Mouse (Mus musculus) B cell, adult 2 months (primary cell): ENCODE measurements around the gene Slc25a42.

ENCODE experiments used
- DNase-seq, 2 experiments: peaks; one replicate each; pipeline ENCODE4 v3.0.0; 2022

Slc25a42 gene

DNA sequence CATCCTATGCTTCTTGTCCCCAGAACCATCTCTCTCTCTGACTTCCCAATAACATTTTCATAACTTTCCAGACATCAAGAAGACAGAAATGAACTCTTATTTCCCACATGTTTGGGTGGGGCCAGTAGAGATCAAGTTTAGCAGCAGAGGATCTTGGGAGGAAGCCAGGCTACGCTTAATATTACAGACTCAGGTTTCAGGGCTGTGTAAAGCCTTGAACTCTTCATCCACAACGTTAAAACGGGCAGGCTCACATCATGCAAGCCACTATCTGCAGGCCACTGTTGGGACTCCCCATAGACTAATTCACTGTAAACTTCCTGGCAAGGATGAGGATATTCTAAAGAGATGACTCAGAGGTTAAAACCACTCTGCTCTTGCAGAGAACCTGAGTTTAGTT, 2.3 kb upstream of the Slc25a42 start:
- no peak for DNase-seq

DNA sequence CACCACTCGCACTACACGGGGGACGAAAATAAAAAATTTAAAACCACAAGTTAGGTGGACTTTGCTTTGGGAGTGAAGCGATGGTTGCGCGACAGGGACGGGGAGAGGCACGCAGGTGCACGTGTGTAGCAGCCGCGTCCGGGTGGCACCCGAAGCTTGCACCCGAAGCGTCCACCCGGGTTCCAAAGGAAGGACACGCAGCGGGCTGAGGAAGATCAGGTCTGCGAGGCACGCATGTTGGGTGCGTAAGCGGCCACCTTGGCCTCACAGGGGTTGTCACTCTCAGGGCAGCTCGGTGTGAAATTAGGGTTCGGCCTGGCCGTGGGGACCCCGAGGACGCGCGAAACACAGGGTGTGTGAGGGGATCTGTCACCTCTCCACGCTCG, 386 bp downstream of the Slc25a42 start:
- DNase-seq, result no peak

DNA sequence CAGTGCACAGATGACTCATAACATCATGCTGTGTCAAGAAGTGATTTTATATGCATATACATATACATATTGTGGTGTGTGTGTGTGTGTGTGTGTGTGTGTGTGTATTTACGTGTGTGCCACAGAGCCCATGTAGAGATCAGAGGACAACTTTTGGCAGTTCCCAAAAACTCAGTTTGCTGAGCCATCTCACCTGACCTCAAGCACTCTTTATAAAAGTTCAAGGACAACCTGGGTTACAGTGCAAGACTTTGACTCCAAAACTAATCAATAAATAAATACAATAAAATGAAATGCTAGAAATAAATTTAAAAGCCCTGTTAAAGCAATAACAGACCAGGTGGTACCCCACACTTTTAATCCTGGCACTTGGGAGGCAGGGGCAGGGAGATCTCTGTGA, 830 bp downstream of the Slc25a42 start:
- no peak for DNase-seq

DNA sequence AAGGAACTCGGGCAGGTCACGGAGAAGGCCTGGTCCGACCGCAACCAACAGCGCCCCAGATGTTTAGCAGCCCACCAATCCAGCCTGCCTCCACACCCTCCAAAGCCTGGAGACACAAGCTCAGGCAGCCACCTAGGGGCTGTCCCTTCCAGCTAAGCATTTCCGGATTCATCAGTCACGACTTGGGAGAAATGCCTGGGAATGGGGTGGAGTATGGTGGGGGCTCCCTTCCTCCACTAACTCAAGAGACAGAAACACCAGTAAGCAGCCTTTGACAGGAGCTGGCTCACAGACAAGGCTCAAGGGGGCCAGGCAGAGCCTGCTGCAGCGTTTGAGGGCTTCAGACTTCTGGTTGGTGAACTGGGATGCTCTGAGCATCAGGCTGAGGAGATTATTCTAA, 1.6 kb downstream of the Slc25a42 start:
- DNase-seq, result no peak

DNA sequence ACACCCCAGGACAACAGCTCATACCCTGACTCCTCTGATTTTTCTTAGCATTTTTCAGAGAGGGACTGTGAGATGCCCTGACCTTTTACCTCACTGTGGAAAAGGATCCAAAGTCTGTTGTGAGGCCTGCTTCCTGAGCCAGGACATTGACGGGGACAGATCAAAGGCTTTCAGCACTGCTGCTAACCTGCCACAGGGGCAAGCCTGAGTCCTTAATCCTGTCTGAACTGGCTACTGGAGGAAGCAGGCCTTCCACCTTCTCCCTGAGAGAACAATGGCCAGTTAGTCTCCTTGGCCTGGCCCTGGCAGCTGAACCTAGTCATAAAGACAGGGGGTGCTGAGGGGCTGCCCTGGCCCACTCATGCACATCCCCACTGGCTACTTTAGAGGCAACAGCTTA, 4.0 kb downstream of the Slc25a42 start:
- DNase-seq, result no peak

DNA sequence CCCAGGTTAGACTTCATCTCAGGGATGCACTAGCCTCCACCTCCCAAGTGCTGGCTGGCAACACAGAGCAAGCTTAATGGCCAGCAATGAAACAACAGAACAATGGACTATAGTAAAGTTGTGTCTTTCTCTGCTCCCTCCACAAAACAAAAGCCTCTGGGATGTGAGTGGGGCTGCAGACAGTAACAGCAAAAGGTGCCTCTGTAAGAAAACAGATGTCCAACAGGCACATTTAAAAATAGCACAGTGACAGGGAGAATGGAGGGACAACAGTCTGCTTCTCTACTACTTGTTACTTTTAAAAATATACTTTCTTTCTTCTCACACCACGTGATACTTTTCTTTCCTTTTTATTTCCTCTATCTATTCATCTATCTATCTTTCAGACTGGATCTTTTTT, 7.3 kb downstream of the Slc25a42 start:
- DNase-seq, result no peak

DNA sequence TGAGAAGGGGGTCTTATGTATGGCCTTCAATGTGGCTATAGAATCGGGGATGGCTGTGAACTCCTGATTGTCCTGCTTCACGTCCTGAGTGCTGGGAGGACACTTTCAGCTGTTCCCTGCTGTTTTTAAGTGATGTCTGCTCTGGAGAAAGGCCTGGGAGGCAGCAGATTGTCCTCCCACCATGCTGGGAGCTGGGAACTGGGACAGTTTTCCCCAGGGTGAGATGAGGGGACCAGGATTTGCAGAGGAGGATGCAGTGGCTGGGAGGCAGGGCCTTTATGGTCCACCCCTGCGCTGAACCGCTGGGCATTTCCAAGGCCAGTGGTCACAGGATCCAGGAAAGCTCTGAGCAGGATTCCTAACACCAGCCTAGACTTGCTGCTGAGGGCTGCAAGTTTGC, 9.0 kb downstream of the Slc25a42 start:
- DNase-seq, result no peak

DNA sequence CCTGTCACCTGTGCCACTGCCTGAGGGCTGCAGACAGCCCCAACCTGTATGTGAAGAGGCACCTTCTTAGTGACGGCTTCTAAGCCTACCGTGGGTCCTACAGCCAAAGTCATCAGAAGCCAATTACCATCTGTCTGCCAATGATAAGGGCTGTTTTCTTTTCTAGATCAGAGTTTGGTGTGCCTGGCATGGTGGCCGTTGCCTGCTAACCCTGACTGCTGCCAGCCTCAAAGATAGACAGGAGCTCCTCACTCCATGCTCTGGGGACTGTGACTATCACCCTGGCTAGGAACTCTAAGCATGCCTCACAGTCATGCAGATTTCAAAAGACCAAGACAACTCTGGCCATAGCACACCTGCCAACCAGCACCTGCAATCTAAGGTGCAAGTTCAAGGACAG, 10.7 kb downstream of the Slc25a42 start:
- no peak for DNase-seq

DNA sequence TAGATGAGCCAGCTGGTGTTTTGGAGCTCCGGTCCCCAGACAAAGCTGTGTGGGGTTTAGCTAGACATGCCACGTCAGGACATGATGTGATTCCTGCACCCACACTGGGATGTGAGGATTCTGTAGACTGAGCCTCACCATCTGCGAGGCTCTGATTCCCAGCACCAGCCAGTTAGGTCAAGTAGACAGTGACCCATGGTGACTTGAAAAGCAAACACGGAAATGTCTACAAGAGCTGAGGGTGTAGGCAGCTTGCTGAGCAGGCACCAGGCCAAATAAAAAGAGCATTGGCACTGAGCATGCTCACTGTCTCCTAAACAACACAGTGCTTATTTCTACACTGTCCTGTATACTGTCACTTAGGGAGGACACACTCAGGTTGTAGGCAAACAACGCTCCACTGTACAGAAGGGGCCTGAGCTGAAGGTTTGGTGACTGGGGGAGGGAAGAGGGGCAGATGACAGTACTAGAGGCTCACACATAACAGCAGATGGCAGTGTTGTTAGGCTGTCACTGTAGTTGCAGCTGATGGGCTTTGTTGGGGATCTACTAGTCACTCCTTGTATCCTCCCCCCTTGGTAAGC, 11.9 kb downstream of the Slc25a42 start:
- no peak for DNase-seq

DNA sequence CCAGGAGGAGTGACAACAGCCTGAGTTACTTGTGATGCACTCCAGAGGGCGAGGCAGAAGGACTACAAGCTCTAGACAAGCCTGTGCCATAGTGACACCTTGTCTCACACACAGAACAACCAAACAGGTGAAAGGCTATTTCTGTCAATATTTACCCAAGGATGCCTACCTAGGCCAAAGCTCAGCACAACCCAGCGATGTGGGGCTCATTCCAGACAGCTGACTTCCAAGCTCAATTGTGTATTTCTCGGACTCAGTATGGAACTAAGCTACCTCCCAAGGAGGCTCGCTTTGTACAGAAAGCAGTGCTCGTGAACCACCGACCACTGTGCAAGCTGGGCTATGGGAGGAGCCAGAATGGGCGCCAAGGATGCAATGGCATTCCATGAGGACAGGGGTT, 14.5 kb downstream of the Slc25a42 start:
- no peak for DNase-seq

DNA sequence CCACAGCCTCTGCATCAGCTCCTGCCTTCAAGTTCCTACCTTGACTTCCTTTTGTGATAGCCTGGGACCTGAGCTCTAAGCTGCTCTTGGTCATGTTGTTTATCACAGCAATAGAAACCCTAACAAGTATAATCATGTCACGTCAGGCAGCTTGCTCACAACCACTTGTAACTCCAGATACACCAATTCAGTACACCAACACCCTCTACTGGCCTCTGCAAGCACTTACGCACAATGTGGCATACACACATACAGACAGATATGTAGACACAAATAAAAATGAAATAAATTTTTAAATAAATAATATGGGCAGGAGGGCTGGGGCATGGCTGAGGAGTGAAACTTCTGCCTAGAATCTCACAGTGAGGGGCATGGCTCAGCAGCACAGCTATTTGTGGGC, 16.3 kb downstream of the Slc25a42 start:
- DNase-seq, result no peak

DNA sequence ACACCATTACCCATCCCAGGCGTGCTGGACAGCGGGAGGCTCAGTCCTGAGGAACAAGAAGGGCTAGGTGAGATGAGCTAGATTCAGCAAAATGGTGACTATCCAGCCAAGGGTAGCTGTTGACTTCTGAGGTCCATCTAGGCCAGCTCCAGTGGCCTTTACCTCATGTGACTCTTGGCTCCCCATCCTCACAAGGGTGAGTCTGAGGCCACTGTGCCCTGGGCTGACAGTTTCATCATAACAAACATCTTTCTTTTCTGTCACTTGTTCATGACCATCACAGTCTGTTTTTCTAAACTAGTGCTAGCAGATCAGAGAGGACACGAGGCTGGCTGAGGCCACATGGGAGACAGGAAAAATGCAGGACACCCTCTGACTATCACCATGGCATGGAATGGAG, 17.9 kb downstream of the Slc25a42 start:
- no peak for DNase-seq

DNA sequence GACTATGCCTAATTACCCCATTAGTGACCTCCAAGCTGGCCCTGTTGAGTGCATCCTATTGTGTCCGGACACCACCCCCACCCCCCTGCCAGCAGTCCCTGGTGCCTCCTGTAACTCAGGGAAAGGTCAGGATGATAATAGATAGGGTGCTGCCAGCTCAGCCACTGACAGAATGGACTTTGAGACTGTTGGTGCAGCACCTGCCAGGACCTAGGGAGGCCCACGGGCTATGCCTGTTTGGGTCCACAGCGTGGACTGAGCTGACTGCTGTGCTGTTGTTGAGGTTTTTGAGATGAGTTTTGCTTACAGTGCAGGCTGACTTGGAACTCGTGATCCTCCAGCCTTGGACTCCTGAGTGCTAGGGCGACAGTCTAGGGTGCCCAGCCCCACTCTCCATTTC, 18.9 kb downstream of the Slc25a42 start:
- DNase-seq, result no peak

DNA sequence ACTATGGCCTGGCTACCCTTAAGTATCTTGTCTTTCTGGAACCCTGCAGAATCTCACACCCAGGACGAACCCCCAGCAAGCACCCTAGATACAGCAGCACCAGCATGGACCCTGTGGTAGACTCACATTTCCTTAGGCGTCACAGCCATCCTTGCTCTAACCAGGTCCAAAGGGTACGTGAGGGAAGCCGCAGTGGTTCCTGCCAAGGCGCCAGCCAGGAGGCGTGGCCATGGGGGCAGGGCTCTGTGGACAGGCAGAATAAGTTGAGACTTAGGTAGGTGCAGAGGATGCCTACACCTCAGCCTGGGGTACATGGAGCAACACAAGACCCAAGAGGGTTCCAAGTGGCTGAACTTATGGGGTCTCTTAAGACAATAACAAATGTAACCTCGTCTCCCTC, 23.4 kb downstream of the Slc25a42 start:
- no peak for DNase-seq

DNA sequence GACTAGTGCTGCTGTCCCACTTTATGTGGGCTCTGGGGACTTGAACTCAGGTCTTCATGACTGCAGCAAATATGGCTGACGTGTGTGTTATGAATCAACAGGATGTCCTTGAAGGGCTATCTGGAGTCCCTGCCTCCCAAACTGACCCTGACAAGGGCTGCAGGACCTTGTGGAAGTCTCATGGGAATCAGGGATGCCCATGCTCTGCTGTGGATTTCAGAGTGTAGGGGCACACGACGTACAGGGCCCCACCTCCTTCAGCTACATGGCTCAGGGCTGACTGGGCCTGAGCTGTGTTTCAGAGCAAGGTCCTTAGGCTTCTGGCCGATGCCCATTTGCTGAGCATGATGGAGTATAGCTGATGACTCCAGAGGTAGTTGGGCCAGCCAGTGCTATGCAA, 28.9 kb downstream of the Slc25a42 start:
- DNase-seq, result no peak

DNA sequence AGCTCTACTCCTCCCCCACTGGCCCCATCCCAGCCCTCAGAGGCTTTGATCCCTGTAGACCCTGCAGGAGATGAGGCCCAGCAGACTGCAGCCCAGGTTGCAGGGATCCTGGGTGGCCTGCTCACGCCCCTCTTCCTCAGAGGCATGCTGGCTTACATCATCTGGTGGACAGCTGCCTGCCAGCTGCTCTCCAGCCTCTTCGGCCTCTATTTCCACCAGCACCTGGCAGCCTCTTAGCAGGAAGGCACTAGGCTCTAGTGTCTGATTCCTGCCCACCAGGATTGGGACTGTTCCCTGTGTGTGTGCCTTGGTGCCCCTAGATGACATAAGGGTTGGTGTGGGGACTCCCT, 30.2 kb downstream of the Slc25a42 start:
- DNase-seq, result no peak

DNA sequence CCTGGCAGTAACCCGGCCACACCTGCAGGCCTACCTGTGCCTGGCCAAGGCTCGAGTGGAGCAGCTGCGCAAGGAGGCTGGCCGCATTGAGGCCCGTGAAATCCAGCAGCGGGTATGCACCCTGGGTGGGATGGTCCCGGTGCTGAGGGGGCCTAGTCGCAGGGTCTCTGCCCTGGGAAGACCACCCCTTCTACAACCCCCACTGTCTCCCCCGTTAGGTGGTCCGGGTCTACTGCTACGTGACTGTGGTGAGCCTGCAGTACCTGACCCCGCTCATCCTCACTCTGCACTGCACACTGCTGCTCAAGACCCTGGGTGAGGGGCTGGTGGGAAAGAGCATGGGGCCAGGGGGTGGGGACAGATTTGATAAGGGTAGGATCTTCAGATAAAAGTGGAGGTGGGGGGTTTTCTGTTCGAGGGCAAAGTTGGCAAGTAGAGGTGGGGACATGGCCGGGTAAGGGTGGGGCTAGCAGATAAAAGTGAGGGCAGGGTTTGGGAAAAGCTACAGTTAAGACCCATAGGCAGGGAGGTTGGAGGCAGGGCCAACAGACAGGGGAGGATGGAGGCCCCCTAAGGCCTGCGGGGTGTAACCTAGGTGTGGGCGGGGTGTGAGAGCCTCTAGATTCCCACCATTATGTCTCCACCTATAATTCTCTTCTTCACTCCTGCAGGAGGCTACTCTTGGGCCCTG, 30.7 kb downstream of the Slc25a42 start:
- no peak for DNase-seq

DNA sequence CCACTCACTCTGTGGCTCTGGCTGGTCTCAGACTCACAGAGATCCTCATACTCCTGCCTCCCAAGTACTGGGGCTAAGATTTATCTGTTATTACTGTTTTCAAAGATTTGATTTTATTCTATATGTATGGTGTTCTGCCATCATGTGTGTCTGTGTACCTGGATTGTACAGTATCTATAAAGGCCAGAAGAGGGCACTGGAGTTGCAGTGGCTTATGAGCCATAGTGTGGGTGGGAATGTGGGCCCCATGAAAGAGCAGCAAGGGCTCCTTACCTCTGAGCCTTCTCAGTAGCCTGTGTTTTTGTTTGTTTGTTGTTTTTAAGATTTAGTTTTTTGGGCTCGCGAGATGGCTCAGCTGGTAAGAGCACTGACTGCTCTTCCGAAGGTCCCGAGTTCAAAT, 33.0 kb downstream of the Slc25a42 start:
- no peak for DNase-seq

DNA sequence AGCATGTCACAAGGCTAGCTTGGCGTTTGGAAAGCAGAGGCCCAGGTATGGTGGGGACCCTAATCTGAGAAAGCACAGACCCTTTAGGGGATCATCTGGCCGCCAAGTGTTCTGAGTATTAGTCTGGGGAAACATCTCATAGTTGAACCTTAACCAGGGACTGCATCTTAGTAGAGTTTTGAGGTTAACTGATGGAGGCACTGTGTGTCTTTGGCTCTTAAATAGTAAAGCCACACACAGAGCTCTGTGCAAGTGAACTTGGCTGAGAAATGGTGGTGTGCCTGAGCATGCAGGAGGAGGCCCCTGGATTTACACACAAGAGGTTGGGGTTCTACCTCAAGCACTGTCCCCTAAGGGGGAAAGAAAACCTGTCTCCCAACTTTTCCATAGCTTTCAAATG, 33.9 kb downstream of the Slc25a42 start:
- DNase-seq, result no peak

DNA sequence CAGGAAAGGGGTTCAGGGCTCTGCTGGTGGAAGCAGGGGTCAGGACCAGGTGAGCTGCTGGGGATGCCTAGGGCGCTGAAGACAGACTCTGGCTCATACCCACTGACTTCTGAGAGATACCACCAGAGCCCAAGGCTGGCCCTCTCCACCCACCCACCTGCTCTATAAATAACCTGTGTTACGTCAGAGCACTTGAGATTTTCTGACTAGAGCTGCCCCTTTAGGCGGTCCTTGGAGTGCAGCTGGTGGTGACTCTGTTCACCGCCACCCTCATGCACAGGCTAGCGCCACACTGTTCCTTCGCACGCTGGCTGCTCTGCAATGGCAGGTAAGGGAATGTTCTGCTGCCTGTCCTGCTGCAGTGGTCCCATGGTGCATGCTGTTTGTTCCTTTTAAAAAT, 38.0 kb downstream of the Slc25a42 start:
- DNase-seq, result no peak

DNA sequence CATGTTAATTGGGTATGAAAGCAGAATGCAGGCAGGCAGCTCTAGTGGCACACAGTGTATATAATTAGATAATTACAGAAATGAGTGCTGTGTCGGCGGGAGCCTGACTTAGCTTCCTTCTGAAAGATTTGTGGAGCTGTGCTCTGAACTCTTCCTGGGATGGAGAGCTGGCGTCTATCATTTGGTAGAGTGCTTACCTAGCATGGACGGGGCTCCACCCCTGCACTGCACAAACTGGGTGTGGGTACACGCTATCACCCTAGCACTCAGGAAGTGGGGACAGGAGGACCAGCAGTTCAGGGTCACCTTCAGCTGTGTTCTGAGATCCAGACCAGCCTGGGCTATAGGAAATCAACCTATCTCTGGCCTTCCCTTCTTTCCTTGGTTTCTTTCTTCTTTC, 38.8 kb downstream of the Slc25a42 start:
- DNase-seq, result no peak

DNA sequence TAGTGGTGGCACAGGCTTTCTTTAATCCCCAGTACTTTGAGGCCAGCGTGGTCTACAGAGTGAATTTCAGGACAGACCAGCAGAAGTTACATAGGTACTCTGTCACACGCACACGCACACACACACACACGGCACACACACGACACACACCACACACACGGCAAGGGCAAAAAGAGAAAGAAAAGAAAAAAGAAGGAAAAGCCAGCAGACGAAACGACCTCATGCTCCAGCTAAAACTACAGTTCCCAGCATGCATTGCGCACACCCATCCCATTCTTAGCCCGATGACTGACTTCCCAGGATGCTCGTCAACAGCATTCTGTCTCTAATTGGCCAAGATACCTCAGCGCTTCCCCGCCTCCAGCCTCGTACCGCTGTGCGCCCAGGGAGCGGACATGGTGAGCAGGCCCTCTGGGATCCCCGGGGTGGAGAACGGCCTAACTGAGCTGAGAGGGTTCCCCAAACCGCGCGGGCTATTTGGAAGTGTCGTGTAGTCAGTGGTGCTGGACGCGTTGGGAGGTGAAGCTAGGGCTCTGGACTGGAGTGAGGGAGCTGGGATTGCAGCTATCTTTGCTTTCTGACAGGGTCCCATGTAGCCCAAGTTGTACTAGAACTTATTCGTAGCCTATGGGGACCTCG, 39.9 kb downstream of the Slc25a42 start, which contains the start of gene Tmem161a:
Gene Tmem161a (plus strand): TSS at position 314 of the 639 bp plus-strand sequence.
- DNase-seq, result peak; percentile 77 to 79

DNA sequence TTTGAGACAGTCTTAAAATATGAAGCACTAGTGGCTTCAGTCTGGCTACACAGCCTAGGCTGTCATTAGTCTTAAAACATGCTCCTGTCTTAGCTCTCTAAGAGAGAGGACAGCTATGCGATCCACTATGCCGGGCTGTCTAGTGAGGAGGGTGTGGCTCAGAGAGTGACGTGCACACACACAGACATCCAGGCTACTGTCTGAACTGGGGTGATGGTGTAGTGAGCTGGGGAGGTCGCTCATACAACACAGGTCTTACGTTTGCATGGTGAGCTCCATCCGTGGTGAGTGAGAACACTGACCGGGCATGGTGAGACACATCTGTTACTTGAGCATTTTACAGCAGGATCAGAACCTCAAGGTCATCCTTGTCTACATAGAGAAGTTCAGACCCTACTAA, 40.9 kb downstream of the Slc25a42 start:
- DNase-seq, result no peak

DNA sequence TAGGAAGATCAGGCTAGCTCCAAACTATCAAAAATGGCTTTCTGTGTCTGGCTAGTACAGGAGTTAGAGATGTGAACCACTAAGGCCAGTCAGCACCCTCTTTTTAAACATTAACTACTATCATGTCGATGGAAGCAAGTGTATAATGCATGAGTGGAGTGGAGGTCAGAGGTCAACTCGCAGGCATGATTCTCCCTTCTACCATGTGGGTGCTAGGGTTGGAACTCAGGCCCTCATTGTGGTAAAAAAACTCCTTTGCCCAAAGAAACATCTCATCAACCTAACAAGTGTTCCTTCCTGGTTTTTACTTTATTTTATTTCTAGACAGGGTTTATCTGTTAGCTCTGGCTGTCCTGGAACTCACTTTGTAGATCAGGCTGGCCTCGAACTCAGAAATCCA, 41.4 kb downstream of the Slc25a42 start:
- DNase-seq, result no peak

DNA sequence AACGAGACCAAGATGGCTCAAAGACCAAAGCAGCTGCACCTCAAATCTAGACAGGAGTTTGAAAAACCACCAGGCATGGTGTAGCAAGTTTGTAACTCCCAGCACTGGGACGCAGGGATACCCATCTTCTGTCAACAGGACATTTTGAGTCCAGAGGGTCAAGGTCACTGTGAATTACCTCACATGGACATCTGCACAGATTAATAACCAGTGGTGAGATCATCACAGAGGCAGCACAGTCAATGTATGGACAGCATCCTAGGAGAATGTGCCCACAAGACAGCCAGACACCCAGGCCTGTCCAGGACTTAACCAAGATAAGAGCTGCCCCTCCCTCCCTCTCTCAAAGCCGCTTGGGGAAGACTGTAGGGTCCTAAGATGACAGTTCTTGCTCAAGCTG, 42.0 kb downstream of the Slc25a42 start:
- no peak for DNase-seq
